Mouse (Mus musculus) erythroblast, embryonic 14.5 days (primary cell): Measurements from ENCODE around the gene Sec14l1.

Experiments used
- GATA1 ChIP-seq: IDR thresholded peaks from 2 replicates; pipeline ENCODE4 v1.6.1; 2012; ENCODE audit warnings: low read length, inconsistent platforms, mixed read lengths
- TAL1 ChIP-seq: IDR thresholded peaks from 3 replicates; pipeline ENCODE4 v1.6.1; 2012; ENCODE audit warnings: low read length, inconsistent platforms, mixed read lengths

DNA sequence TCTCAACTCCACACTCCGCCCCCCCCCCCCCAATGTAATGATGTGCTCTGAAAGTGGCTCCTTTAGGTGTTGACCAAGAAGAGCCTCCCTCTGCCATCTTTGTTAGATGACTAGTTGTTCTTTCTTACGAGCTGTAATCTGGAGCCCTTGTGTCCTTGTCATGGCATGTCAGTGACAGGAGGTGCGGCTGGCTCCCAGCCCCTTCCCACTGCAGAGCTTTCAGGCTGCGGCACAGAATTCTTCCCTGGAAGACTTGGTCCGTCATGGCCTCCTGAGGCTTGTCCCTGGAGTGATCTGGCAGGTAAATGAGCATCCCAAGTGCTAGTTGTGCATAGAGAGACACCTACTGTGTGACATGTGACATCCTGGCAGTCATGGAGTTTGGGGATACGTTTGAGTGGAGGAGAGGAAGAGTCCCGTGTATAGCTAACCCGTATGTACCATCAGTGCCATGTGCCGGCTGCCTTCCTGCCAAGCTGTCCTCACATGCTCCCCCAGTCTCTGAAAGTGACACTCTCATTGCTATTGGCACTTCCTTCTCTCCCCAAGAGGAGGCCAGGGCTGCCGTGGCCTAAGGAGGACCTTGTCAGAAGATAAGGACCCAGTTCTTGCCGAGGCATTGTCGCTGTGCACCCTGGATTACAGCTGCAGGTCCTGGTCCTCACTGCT is 24.0 kb downstream of the Sec14l1 start:
- TF ChIP-seq TAL1 = no peak
- no peak for TF ChIP-seq GATA1
